Mouse (Mus musculus) kidney, embryonic 14.5 days (tissue): ENCODE results near the gene Cops7a. TPM values are rescaled to one million over a fixed set of nuclear protein-coding genes. Genes with fewer than 3 reads are reported as not detected.

ENCODE experiments used
- ATAC-seq: fragments of 200-750 bp; cut with Nextera tagmentation; 2 replicates; pipeline ENCODE4 v1.8.0; 2017; ENCODE audit warnings: moderate number of reproducible peaks, mild to moderate bottlenecking, moderate TSS enrichment, moderate library complexity; ENCODE audit not compliant: low FRiP score, low TSS enrichment
- H3K27ac ChIP-seq: fragments of 300-500 bp; sonication (generic); 2 replicates; pipeline ENCODE4 v1.5.1; 2014; ENCODE audit warnings: low read depth, mild to moderate bottlenecking, low read length, moderate library complexity, mixed read lengths
- H3K27me3 ChIP-seq: fragments of 300-500 bp; sonication (generic); 2 replicates; pipeline ENCODE4 v1.6.1; 2014; ENCODE audit warnings: mild to moderate bottlenecking, low read length; ENCODE audit not compliant: control insufficient read depth, insufficient read depth
- H3K36me3 ChIP-seq: fragments of 300-500 bp; sonication (generic); 2 replicates; pipeline ENCODE4 v1.6.1; 2014; ENCODE audit warnings: low read length, mixed read lengths; ENCODE audit not compliant: control insufficient read depth, insufficient read depth
- H3K4me1 ChIP-seq: fragments of 300-500 bp; sonication (generic); 2 replicates; pipeline ENCODE4 v1.6.1; 2014; ENCODE audit warnings: low read length, mixed read lengths; ENCODE audit not compliant: control insufficient read depth, insufficient read depth
- H3K4me2 ChIP-seq: fragments of 300-500 bp; sonication (generic); replicated peaks from 2 replicates; pipeline ENCODE4 v1.6.1; 2014; ENCODE audit warnings: low read depth, mild to moderate bottlenecking, low read length
- H3K4me3 ChIP-seq: fragments of 300-500 bp; sonication (generic); 2 replicates; pipeline ENCODE4 v1.5.1; 2014; ENCODE audit warnings: mild to moderate bottlenecking, low read length
- H3K9ac ChIP-seq: fragments of 300-500 bp; sonication (generic); 2 replicates; pipeline ENCODE4 v1.6.1; 2014; ENCODE audit warnings: low read depth, mild to moderate bottlenecking, low read length, moderate library complexity
- H3K9me3 ChIP-seq: fragments of 300-500 bp; sonication (generic); 2 replicates; pipeline ENCODE4 v1.6.1; 2016; ENCODE audit warnings: low read length; ENCODE audit not compliant: control insufficient read depth
- WGBS: fragments of 180-500 bp; shearing (Covaris S2); extraction: QIAGEN DNeasy Blood & Tissue Kit; methylation state at CpG from one replicate; pipeline ENCODE4 v1.1.7; 2014; 5-methylcytosine and 5-hydroxymethylcytosine counted together
- polyA plus RNA-seq: library from polyadenylated mRNA; unstranded; fragments of >200 nt; fragmentation: Nextera tagmentation; extraction: Ambion mirVana; gene quantifications from 2 replicates; pipeline ENCODE4 v1.2.1, GENCODE M21; 2014

Gene Cops7a
- polyA plus RNA-seq, 1 experiment from 2014 or later = 162 TPM

- Histone ChIP-seq H3K4me1 (no peaks in the 10 kb centered on the region), H3K9me3 (no peaks in the 10 kb centered on the region), H3K4me3 (no peak overlapping the region), H3K9ac (no peak overlapping the region), H3K36me3 (peaks cover 9% of the 10 kb centered on the region; the same call in 1 of the 2 replicates), H3K27me3 (no peaks in the 10 kb centered on the region), H3K27ac (no peak overlapping the region), H3K4me2 (no peak overlapping the region)
- ATAC-seq = no peak
- WGBS = 92% methylated on average over 3 of the region's 3 CpGs
Measured at GRCm38 (mm10) chr6:124943526-124943925, 21.8 kb downstream of the Cops7a start.

- H3K4me3 ChIP-seq = no peak overlapping the region
- WGBS = 96% methylated on average over 1 of the region's 1 CpGs
- H3K27me3 ChIP-seq = no peaks in the 10 kb centered on the region
- H3K27ac ChIP-seq = no peak overlapping the region
- H3K36me3 ChIP-seq = peaks cover 27% of the 10 kb centered on the region
- H3K4me2 ChIP-seq = no peak overlapping the region
- no peak overlapping the region for H3K9ac ChIP-seq
- H3K9me3 ChIP-seq = no peaks in the 10 kb centered on the region
- no peaks in the 10 kb centered on the region for H3K4me1 ChIP-seq
- no peak for ATAC-seq
Measured at GRCm38 (mm10) chr6:124941679-124942078, 23.7 kb downstream of the Cops7a start.

DNA sequence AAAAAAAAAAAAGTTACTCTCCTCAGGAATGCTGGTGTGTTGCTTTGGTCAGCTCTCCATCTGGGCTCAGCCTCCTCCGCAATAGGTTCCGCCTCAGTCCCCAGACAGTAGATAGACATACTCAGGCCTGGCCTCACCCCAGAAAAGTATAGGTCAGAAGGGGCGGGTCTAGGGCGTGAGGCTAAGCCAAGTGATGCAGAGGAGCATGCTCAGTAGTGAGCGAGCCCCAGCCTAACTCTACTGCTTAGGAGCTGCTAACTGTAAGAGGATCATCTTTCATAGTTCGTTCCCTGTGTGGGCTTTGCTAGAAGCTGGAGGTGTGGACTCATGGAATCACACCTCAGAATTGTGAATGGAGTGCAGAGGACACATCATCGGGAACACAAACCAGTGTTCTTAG is 26.8 kb downstream of the Cops7a start:
- Histone ChIP-seq H3K4me2 (no peak overlapping the region), H3K9ac (no peak overlapping the region), H3K36me3 (peaks cover 57% of the 10 kb centered on the region), H3K27me3 (no peaks in the 10 kb centered on the region), H3K9me3 (no peaks in the 10 kb centered on the region), H3K4me3 (no peak overlapping the region), H3K27ac (no peak overlapping the region), H3K4me1 (0 out of 2 replicates have a peak, but pooled peaks cover 9% of the 10 kb centered on the region)
- WGBS = 85% methylated on average over 7 of the region's 7 CpGs
- ATAC-seq = no peak

DNA sequence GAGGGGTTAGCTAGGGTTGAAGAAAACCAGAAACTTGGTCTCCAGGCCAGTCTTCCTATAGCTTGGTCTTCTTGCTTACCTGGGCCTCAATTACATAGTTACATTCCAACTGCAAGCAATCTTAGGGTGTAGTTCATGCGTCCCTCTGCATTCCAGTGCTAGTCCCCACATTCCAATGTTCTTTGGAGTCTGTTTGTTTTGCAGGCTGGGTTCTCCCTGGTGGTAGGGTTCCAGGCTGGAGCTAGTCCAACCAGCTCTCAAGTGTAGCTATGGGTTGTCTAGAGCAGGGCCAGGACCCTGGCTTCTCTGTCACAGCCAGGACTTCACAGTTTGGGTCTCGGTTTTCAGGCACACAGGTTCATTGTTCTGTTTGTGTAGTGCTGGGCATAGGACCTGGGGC is 27.8 kb downstream of the Cops7a start:
- no peaks in the 10 kb centered on the region for H3K9me3 ChIP-seq
- no peak overlapping the region for H3K4me3 ChIP-seq
- no peak overlapping the region for H3K9ac ChIP-seq
- H3K4me1 ChIP-seq = peaks cover 12% of the 10 kb centered on the region; the same call in 1 of the 2 replicates
- peaks cover 61% of the 10 kb centered on the region for H3K36me3 ChIP-seq
- no peak overlapping the region for H3K4me2 ChIP-seq
- 88% methylated on average over 2 of the region's 2 CpGs for WGBS
- no peak overlapping the region for H3K27ac ChIP-seq
- no peaks in the 10 kb centered on the region for H3K27me3 ChIP-seq
- no peak for ATAC-seq

DNA sequence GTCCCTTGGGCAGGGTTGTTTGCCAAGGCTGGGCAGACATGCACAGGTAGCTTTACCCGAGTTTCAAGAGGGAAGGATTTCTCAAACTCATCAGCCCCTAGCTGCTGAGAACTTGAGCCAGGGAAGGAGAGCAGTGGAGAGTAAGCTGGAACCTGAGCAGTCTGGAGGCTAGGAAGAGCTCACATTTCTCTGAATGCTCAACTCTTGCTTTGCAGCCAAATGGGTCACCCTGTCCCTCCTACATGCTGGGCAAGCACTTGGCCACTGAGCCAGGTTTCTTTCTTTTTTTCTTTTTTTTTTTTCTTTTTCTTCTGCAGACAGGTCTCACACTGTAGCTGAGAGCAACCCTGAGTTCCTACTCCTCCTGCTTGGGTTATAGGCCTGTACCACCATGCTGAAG is 28.7 kb downstream of the Cops7a start:
- Histone ChIP-seq H3K27ac (no peak overlapping the region), H3K9ac (no peak overlapping the region), H3K4me3 (no peak overlapping the region), H3K4me1 (peaks cover 14% of the 10 kb centered on the region; the same call in 1 of the 2 replicates), H3K4me2 (no peak overlapping the region), H3K27me3 (no peaks in the 10 kb centered on the region), H3K9me3 (no peaks in the 10 kb centered on the region), H3K36me3 (peaks cover 61% of the 10 kb centered on the region)
- no peak for ATAC-seq
- 77% methylated on average over 1 of the region's 1 CpGs for WGBS

- Histone ChIP-seq H3K4me1 (peaks cover 21% of the 10 kb centered on the region; the same call in 1 of the 2 replicates), H3K27me3 (no peaks in the 10 kb centered on the region), H3K27ac (no peak overlapping the region), H3K9ac (no peak overlapping the region), H3K4me3 (no peak overlapping the region), H3K4me2 (no peak overlapping the region), H3K9me3 (no peaks in the 10 kb centered on the region), H3K36me3 (peaks cover 61% of the 10 kb centered on the region)
- WGBS = 93% methylated on average over 7 of the region's 7 CpGs
- no peak for ATAC-seq
Measured at GRCm38 (mm10) chr6:124934670-124935069, 30.7 kb downstream of the Cops7a start.

DNA sequence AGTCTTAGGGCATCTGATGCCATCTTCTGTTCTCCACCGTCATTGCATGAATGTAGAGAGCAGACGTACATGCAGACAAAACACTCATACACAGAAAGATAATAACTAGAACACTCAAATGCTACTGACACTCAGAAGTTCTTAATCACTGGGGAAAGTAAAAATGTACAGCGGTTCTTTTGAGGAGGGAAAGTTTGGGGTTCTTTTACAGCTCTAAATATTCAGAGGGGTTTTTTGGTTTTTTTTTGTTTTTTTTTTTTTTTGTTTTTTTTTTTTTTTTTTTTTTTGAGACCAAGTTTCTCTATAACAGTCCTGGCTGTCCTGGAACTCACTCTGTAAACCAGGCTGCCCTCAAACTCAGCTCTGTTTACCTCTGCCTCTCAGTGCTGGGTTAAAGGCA is 32.2 kb downstream of the Cops7a start:
- no peak overlapping the region for H3K4me3 ChIP-seq
- H3K4me1 ChIP-seq = peaks cover 21% of the 10 kb centered on the region; the same call in 1 of the 2 replicates
- no peaks in the 10 kb centered on the region for H3K9me3 ChIP-seq
- H3K27ac ChIP-seq = no peak overlapping the region
- 91% methylated on average over 3 of the region's 3 CpGs for WGBS
- no peaks in the 10 kb centered on the region for H3K27me3 ChIP-seq
- H3K4me2 ChIP-seq = no peak overlapping the region
- H3K36me3 ChIP-seq = peaks cover 48% of the 10 kb centered on the region
- ATAC-seq = no peak
- no peak overlapping the region for H3K9ac ChIP-seq

DNA sequence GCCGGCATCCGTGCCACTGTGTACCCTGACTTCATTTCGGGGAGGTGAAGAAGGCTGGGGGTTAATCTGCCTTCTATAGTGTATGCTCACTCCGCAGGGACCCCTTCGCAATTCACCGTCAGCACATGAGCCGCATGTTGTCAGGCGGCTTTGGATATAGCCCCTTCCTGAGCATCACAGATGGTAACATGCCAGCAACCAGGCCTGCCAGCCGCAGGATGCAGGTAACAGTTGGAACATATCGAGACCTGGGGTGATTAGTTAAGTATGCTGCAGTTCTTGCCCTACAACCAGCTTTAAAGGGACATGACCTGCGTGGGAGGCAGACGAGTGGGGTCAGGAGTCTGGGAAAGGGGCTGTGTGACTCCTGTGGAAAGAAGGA is 33.0 kb downstream of the Cops7a start:
- H3K36me3 ChIP-seq = peaks cover 40% of the 10 kb centered on the region
- H3K4me3 ChIP-seq = peak overlapping the region; percentile 93
- no peak for ATAC-seq
- peak overlapping the region; percentile 95 for H3K9ac ChIP-seq
- peak overlapping the region; percentile 82 for H3K4me2 ChIP-seq
- no peaks in the 10 kb centered on the region for H3K27me3 ChIP-seq
- 35% methylated on average over 12 of the region's 12 CpGs for WGBS
- peak overlapping the region; percentile 97 for H3K27ac ChIP-seq
- peaks cover 21% of the 10 kb centered on the region; the same call in 1 of the 2 replicates for H3K4me1 ChIP-seq
- no peaks in the 10 kb centered on the region for H3K9me3 ChIP-seq

DNA sequence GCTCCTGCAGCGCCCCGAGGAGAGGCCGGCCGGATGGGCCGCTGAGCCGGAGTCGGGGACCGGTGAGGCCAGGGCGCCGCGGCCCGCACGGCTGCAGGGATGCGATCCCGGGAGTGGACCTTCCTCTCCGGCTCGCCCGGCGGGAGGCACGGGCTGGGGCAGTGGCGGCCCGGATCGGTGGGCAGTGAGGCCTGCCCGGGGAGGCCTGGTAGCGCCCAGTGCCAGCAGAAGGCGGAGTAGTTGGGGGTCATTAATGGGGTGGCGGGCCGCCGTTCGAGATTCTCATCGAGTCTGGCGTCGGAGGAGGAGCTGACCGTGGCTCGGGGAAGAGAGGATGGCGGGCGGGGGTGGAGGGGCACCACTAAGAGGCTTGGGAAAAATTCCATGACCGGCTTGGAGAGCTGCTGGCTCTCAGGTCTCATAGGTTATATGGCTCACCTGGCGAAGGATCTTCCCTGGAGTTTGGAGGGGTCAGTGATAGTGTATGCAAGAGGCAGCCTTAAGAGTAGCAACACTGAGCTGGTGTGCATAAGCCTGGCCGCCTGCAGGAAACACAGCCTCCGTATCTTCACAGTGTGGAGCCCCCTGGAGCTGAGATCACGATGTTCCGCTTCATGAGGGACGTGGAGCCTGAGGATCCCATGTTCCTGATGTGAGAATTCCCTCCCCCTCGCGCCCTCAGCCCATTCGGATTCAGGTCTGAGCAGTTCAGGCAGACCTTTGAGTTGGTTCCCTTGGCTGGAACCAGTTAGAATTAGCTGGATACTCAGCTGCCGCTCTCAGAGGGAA is 33.6 kb downstream of the Cops7a start:
- whole genome bisulfite sequencing = under 1% methylated on average over 48 of the region's 48 CpGs
- Histone ChIP-seq H3K4me1 (peaks cover 21% of the 10 kb centered on the region; the same call in 1 of the 2 replicates), H3K27ac (peak overlapping the region; percentile 97), H3K4me2 (peak overlapping the region; percentile 82), H3K27me3 (no peaks in the 10 kb centered on the region), H3K9ac (peak overlapping the region; percentile 95), H3K36me3 (peaks cover 34% of the 10 kb centered on the region), H3K4me3 (peak overlapping the region; percentile 93), H3K9me3 (no peaks in the 10 kb centered on the region)
- peak; percentile 22 for ATAC-seq
